Mouse (Mus musculus) hindbrain, embryonic 14.5 days (tissue): ENCODE data around the gene Dscam. TPM values are rescaled to one million over a fixed set of nuclear protein-coding genes. Genes with fewer than 3 reads are reported as not detected.

Source experiments
- ATAC-seq: fragments of 200-750 bp; cut with Nextera tagmentation; 2 replicates; pipeline ENCODE4 v1.8.0; 2017; ENCODE audit warnings: moderate number of reproducible peaks, mild to moderate bottlenecking, moderate TSS enrichment, moderate library complexity; ENCODE audit not compliant: low FRiP score
- DNase-seq: peaks from one replicate; pipeline ENCODE4 v3.0.0-alpha.2; 2015; ENCODE audit warnings: low spot score
- H3K27ac ChIP-seq: fragments of 300-500 bp; sonication (generic); 2 replicates; pipeline ENCODE4 v1.5.1; 2014; ENCODE audit warnings: mild to moderate bottlenecking, moderate library complexity
- H3K27me3 ChIP-seq: fragments of 300-500 bp; sonication (generic); 2 replicates; pipeline ENCODE4 v1.6.1; 2014; ENCODE audit warnings: mild to moderate bottlenecking, low read length, mixed read lengths; ENCODE audit not compliant: control insufficient read depth, insufficient read depth
- H3K36me3 ChIP-seq: fragments of 300-500 bp; sonication (generic); replicated peaks from 2 replicates; pipeline ENCODE4 v1.6.1; 2014; ENCODE audit not compliant: control insufficient read depth, insufficient read depth
- H3K4me1 ChIP-seq: fragments of 300-500 bp; sonication (generic); replicated peaks from 2 replicates; pipeline ENCODE4 v1.6.1; 2014; ENCODE audit warnings: antibody characterized with exemption, low read length, mixed read lengths; ENCODE audit not compliant: control insufficient read depth, insufficient read depth
- H3K4me2 ChIP-seq: fragments of 300-500 bp; sonication (generic); replicated peaks from 2 replicates; pipeline ENCODE4 v1.6.1; 2014; ENCODE audit warnings: mild to moderate bottlenecking, moderate library complexity
- H3K4me3 ChIP-seq: fragments of 300-500 bp; sonication (generic); replicated peaks from 2 replicates; pipeline ENCODE4 v1.5.1; 2014; ENCODE audit warnings: mild to moderate bottlenecking, low read length
- H3K9ac ChIP-seq: fragments of 300-500 bp; sonication (generic); 2 replicates; pipeline ENCODE4 v1.6.1; 2014
- H3K9me3 ChIP-seq: fragments of 300-500 bp; sonication (generic); 2 replicates; pipeline ENCODE4 v1.6.1; 2016; ENCODE audit warnings: low read length; ENCODE audit not compliant: control insufficient read depth
- WGBS: fragments of 180-500 bp; shearing (Covaris S2); extraction: QIAGEN DNeasy Blood & Tissue Kit; methylation state at CpG from one replicate; pipeline ENCODE4 v1.1.7; 2014; 5-methylcytosine and 5-hydroxymethylcytosine counted together
- polyA plus RNA-seq: library from polyadenylated mRNA; unstranded; fragments of >200 nt; fragmentation: Nextera tagmentation; extraction: Ambion mirVana; gene quantifications from 2 replicates; pipeline ENCODE4 v1.2.1, GENCODE M21; 2014

Dscam gene
- polyA plus RNA-seq, 1 experiment from 2014 or later, result 17.1 TPM

DNA sequence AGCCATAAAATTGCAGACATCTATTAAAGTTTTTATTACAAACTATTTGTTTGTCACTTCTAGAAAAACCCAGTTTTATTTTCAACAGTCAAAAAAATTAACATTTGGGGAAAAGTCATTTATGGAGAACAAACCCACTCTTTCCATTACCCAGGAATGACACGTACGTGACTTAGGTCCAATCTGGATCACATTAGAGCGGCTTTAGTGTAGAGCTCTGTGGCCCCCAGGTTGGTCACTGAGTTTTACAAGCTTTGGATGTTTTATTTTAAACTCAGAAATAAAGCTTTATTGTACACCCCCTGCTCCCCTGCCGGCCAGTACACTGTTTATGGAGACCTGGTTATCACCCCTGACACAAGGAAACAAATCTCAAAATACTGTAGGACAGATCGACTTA lies 540.9 kb downstream of the Dscam start:
- no peaks in the 10 kb centered on the region for H3K27me3 ChIP-seq
- WGBS, result 94% methylated on average over 5 of the region's 5 CpGs
- no peak overlapping the region for H3K4me3 ChIP-seq
- H3K9ac ChIP-seq, result no peak overlapping the region
- H3K4me1 ChIP-seq, result peaks cover 3% of the 10 kb centered on the region; the same call in 1 of the 2 replicates
- no peak for ATAC-seq
- no peak overlapping the region for H3K27ac ChIP-seq
- no peak overlapping the region for H3K4me2 ChIP-seq
- no peak for DNase-seq
- H3K36me3 ChIP-seq, result peaks cover 14% of the 10 kb centered on the region; the same call in 1 of the 2 replicates
- H3K9me3 ChIP-seq, result no peaks in the 10 kb centered on the region

DNA sequence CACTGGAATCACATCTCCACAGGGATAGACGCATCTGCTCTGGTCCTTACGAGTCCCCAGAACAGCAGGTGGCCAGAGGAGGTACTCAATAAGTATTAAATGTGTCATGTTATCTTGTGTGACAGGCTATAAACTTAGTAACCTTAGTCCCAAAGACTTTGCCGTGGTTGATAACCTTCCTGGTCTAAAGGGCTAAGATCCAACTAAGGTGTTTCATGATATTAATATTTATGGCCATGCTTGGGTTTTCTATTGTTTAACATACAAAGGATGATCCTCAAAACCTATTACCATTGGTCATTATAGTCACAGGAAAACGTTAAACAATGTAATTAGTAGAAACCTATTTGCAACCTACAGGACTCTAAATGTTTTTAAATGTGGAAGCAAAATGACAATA lies 545.1 kb downstream of the Dscam start:
- no peak for ATAC-seq
- Histone ChIP-seq H3K9me3 (no peaks in the 10 kb centered on the region), H3K4me1 (no peaks in the 10 kb centered on the region), H3K27me3 (no peaks in the 10 kb centered on the region), H3K4me2 (no peak overlapping the region), H3K9ac (no peak overlapping the region), H3K4me3 (no peak overlapping the region), H3K36me3 (peaks cover 26% of the 10 kb centered on the region; the same call in 1 of the 2 replicates), H3K27ac (no peak overlapping the region)
- no peak for DNase-seq
- 31% methylated on average over 4 of the region's 4 CpGs for WGBS

DNA sequence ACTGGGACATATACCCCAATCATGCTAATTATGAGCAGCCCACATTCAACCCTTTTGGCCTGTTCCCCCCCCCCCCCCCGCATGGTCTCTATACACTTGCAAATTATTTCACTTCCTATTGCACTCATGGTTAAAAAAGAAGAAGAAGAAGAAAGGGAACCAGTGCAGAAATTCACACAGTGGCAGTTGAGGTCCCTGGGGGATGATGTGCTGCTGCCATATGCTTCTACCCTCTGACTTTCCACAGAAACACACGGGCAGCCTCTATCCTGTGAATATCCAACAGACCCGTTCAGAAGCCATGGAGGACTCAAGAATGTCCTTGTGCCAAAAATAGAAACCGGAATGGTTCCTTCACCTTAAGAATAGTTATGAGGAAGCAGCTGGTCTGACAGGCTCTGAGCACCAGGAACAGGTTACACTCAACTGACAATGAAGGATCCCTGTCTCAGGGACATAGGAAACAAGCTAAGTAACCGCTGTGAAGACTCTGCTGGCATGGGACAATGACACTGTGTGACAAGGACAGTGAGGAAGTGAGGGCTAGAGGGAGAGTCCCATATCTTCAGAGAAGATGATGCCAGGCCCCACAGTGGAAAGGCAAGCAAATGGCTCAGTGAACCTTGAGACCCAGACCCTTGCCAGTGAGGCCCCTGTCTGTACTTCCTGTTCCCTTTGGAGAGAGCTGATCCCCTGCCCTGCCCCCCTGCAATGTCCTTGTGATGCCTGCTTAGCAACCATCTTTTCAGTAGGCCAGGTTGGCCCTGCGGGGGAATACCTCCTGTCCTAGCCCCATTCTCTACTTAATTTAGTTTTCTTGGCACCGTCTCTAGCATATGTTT lies 545.8 kb downstream of the Dscam start:
- Histone ChIP-seq H3K9me3 (no peaks in the 10 kb centered on the region), H3K27ac (no peak overlapping the region), H3K4me1 (no peaks in the 10 kb centered on the region), H3K27me3 (no peaks in the 10 kb centered on the region), H3K4me3 (no peak overlapping the region), H3K4me2 (no peak overlapping the region), H3K36me3 (peaks cover 30% of the 10 kb centered on the region; the same call in 1 of the 2 replicates), H3K9ac (no peak overlapping the region)
- DNase-seq (no peak), ATAC-seq (no peak; the same call in 1 of the 2 replicates)
- WGBS, result 46% methylated on average over 6 of the region's 7 CpGs

DNA sequence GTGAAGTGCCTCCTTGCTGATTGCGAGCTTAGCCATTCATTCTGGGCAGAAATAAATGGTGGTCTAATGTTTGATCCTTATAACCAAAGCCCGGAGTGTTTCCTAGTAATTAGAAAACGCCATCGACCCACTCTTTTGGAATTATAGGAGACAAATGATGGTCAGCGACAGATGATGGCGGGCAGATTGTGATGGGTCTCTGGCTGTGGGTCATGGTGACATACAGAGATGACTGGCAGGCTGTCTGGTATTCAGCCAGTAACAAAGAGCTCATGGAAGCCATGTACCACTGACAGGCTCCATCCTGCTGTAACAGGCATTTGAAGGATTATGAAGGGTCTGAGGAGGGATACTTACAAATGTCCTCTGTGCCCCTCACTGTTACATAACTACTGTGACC lies 549.7 kb downstream of the Dscam start:
- no peak overlapping the region for H3K4me2 ChIP-seq
- no peak overlapping the region for H3K27ac ChIP-seq
- DNase-seq (no peak), ATAC-seq (no peak)
- no peak overlapping the region for H3K9ac ChIP-seq
- 0 out of 2 replicates have a peak, but pooled peaks cover 6% of the 10 kb centered on the region for H3K4me1 ChIP-seq
- peaks cover 25% of the 10 kb centered on the region; the same call in 1 of the 2 replicates for H3K36me3 ChIP-seq
- no peaks in the 10 kb centered on the region for H3K27me3 ChIP-seq
- H3K9me3 ChIP-seq, result no peaks in the 10 kb centered on the region
- WGBS, result 82% methylated on average over 6 of the region's 6 CpGs
- H3K4me3 ChIP-seq, result no peak overlapping the region

DNA sequence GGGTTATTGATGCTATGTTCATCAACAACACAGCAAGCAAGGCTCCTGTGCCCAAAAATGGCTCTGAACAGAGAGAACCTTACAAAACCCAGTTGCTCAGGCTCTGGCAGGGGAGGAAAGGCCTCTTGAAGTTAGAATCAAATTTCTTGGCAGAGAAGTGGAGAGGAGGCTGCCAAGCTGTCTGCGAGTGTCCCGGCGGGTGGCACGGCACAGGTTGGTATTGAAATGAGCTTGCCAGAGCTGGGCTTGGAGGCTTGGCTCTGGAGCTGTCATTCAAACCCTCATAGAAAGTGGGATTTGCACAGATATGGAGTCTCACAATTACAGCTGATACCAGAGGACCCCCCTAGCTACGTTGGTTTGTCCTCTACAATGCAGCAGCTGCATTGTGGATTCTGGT lies 550.1 kb downstream of the Dscam start:
- Histone ChIP-seq H3K4me2 (no peak overlapping the region), H3K9ac (no peak overlapping the region), H3K36me3 (peaks cover 25% of the 10 kb centered on the region; the same call in 1 of the 2 replicates), H3K27ac (no peak overlapping the region; the same call in 1 of the 2 replicates), H3K4me1 (0 out of 2 replicates have a peak, but pooled peaks cover 6% of the 10 kb centered on the region), H3K27me3 (no peaks in the 10 kb centered on the region), H3K9me3 (no peaks in the 10 kb centered on the region), H3K4me3 (no peak overlapping the region)
- peak; percentile 46; the same call in 1 of the 2 replicates for ATAC-seq
- 67% methylated on average over 5 of the region's 5 CpGs for WGBS
- DNase-seq, result peak; percentile 73

DNA sequence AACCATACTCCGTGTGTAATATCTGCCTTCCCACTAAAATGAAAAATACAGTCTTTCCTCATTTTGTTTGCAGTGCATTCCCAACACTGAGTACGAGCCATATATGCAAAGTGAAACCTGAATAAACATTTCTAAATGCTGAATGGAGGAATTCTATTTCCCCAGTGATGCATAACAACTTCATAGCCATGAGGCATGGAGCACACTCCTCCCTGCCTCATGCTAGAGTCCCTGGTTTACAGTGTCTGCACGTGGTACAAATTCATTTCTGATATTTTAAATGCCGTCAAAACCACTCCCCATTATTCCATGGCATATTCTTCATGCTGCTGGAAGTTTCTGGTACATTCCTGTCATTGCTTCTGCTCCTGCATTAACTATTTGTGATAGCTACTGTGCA lies 552.8 kb downstream of the Dscam start:
- ATAC-seq, result peak; percentile 34; the same call in 1 of the 2 replicates

DNA sequence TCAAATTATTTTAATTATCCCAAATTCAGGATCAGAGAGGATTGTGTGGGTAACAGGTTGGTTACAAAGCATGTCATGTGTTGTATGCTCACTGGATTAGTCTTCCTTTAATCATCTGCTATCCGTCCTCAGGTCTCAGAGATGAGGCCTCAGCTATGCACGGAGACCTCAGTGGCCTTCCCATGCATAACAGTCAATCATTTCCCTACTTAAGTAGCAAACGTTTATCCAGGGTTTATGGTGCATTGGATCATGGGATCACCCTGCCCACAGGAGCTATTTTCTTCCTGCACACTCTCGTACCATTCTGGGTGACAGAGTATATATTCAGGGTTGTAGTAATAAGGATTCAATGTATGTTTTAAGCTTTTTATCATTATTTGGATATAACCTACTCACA lies 557.3 kb downstream of the Dscam start:
- Histone ChIP-seq H3K4me3 (no peak overlapping the region), H3K9me3 (no peaks in the 10 kb centered on the region), H3K4me1 (0 out of 2 replicates have a peak, but pooled peaks cover 11% of the 10 kb centered on the region), H3K27me3 (no peaks in the 10 kb centered on the region), H3K27ac (no peak overlapping the region), H3K9ac (no peak overlapping the region), H3K36me3 (peaks cover 9% of the 10 kb centered on the region; the same call in 1 of the 2 replicates), H3K4me2 (no peak overlapping the region)
- ATAC-seq (no peak), DNase-seq (no peak)
- WGBS, result 58% methylated on average over 4 of the region's 4 CpGs

More for the DNA sequence above, 552.8 kb downstream of the Dscam start:
- H3K27me3 ChIP-seq, result no peaks in the 10 kb centered on the region
- H3K9ac ChIP-seq, result no peak overlapping the region
- H3K27ac ChIP-seq, result no peak overlapping the region
- no peak overlapping the region for H3K4me2 ChIP-seq
- no peak overlapping the region for H3K4me3 ChIP-seq
- H3K9me3 ChIP-seq, result no peaks in the 10 kb centered on the region
- WGBS, result 68% methylated on average over 4 of the region's 4 CpGs
- no peak for DNase-seq
- H3K36me3 ChIP-seq, result peaks cover 25% of the 10 kb centered on the region; the same call in 1 of the 2 replicates
- 0 out of 2 replicates have a peak, but pooled peaks cover 6% of the 10 kb centered on the region for H3K4me1 ChIP-seq

DNA sequence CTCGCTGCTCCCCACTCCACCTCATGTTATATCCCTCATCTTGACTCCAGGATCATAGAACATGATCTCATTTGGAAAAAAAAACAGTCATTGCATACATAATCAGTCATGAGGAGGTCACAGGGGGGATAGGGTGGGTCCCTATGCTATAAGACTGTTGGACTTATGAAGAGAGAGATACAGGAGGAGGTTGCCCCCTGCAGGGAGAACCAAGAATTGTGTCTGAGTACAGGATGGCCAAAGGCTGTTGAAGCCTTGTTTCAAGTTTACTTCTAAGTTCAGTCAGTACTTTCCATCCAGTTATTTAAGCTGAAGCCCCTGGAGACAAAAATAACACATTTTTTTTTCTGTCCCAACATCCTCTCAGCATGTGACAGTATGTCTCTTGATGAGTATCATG lies 559.7 kb downstream of the Dscam start:
- no peak for ATAC-seq
- Histone ChIP-seq H3K27ac (no peak overlapping the region), H3K9ac (no peak overlapping the region), H3K27me3 (no peaks in the 10 kb centered on the region), H3K9me3 (no peaks in the 10 kb centered on the region), H3K4me3 (no peak overlapping the region), H3K36me3 (peaks cover 14% of the 10 kb centered on the region; the same call in 1 of the 2 replicates), H3K4me1 (0 out of 2 replicates have a peak, but pooled peaks cover 5% of the 10 kb centered on the region), H3K4me2 (no peak overlapping the region)
- WGBS, result 88% methylated on average over 1 of the region's 1 CpGs
- DNase-seq, result peak; percentile 58

DNA sequence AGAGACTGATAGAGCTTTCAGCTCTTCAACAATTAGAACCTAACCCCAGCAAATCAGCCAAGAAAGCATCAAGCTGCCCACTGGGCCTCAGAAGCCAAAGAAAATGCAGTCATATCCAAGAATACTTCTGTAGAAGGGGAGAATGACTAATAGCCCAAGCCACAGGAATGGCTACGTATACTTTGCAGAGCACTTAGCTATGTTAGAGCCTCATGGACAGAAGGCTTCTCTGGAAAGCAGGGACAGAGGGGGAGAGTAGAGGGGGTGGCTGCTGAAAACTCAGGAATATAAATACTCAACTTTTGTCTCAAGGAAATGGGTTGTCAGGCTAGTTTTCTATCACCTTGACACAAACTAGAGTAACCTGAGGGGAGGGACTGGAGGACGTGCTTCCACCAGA lies 568.3 kb downstream of the Dscam start:
- Histone ChIP-seq H3K27me3 (no peaks in the 10 kb centered on the region), H3K9me3 (no peaks in the 10 kb centered on the region), H3K4me3 (no peak overlapping the region), H3K27ac (no peak overlapping the region), H3K9ac (no peak overlapping the region), H3K36me3 (peaks cover 7% of the 10 kb centered on the region; the same call in 1 of the 2 replicates), H3K4me1 (no peaks in the 10 kb centered on the region), H3K4me2 (no peak overlapping the region)
- WGBS, result 85% methylated on average over 2 of the region's 2 CpGs
- ATAC-seq (no peak), DNase-seq (no peak)
